Mouse (Mus musculus): ENCODE data around the gene Gm10277.

The Gm10277 gene

GRCm38 (mm10) chr11:77787707-77788106 is at the start of gene Gm10277:
TSS of gene Gm10277 (minus strand) at chr11:77787747.
- DNase-seq: no peak

- no peak for DNase-seq
These were observed 49.2 kb upstream of the Gm10277 start for GRCm38 (mm10) chr11:77836751-77837150.

GRCm38 (mm10) chr11:77836290-77836689 is 48.7 kb upstream of the Gm10277 start:
- no peak for DNase-seq

GRCm38 (mm10) chr11:77835109-77835508 is 47.6 kb upstream of the Gm10277 start:
- no peak for DNase-seq

- DNase-seq: no peak
These were observed 45.0 kb upstream of the Gm10277 start for GRCm38 (mm10) chr11:77832541-77832940.

GRCm38 (mm10) chr11:77830875-77831274 is 43.3 kb upstream of the Gm10277 start:
- no peak for DNase-seq

GRCm38 (mm10) chr11:77829043-77829841 is 41.7 kb upstream of the Gm10277 start:
- no peak for DNase-seq

GRCm38 (mm10) chr11:77828163-77828562 is 40.6 kb upstream of the Gm10277 start:
- DNase-seq: no peak

- DNase-seq: peak; percentile 85
These were observed 39.9 kb upstream of the Gm10277 start for GRCm38 (mm10) chr11:77827241-77827995.

- no peak for DNase-seq
These were observed 38.8 kb upstream of the Gm10277 start for GRCm38 (mm10) chr11:77826311-77826710.

- DNase-seq: peak; percentile 74
These were observed 38.3 kb upstream of the Gm10277 start for GRCm38 (mm10) chr11:77825853-77826252.

GRCm38 (mm10) chr11:77822781-77823180 is 35.2 kb upstream of the Gm10277 start:
- peak; percentile 62 for DNase-seq

GRCm38 (mm10) chr11:77821648-77822047 is 34.1 kb upstream of the Gm10277 start:
- DNase-seq: peak; percentile 79

GRCm38 (mm10) chr11:77816003-77816402 is 28.5 kb upstream of the Gm10277 start:
- peak; percentile 59 for DNase-seq

- no peak for DNase-seq
These were observed 26.4 kb upstream of the Gm10277 start for GRCm38 (mm10) chr11:77813969-77814368.

GRCm38 (mm10) chr11:77810018-77810417 is 22.5 kb upstream of the Gm10277 start:
- DNase-seq: no peak

- DNase-seq: no peak
These were observed 21.7 kb upstream of the Gm10277 start for GRCm38 (mm10) chr11:77809215-77809614.

- no peak for DNase-seq
These were observed 20.5 kb upstream of the Gm10277 start for GRCm38 (mm10) chr11:77808051-77808465.

- DNase-seq: no peak
These were observed 19.3 kb upstream of the Gm10277 start for GRCm38 (mm10) chr11:77806855-77807254.

GRCm38 (mm10) chr11:77806218-77806617 is 18.7 kb upstream of the Gm10277 start:
- no peak for DNase-seq

GRCm38 (mm10) chr11:77802341-77802865 is 14.9 kb upstream of the Gm10277 start:
- DNase-seq: no peak

GRCm38 (mm10) chr11:77800869-77801701 is 13.5 kb upstream of the Gm10277 start:
- no peak for DNase-seq

GRCm38 (mm10) chr11:77800491-77800868 is 12.9 kb upstream of the Gm10277 start:
- DNase-seq: no peak

All from cerebellum, adult 8-10 months (tissue).